Mouse (Mus musculus): ENCODE measurements around the gene Lefty2.

Lefty2 gene

GRCm38 (mm10) chr1:180901107-180901506 lies 8.2 kb downstream of the Lefty2 start:
- DNase-seq (ENCODE audit: low spot score): peak; percentile 84

GRCm38 (mm10) chr1:180902915-180903314 lies 10.0 kb downstream of the Lefty2 start:
- no peak for DNase-seq (ENCODE audit: low spot score)

- no peak for DNase-seq (ENCODE audit: low spot score)
These were observed 10.7 kb downstream of the Lefty2 start for GRCm38 (mm10) chr1:180903666-180904038.

- DNase-seq (ENCODE audit: low spot score): peak; percentile 97
These were observed 11.3 kb downstream of the Lefty2 start, which contains the start of gene Pycr2 for GRCm38 (mm10) chr1:180904039-180904814. Gene Pycr2, plus strand, starts transcription at chr1:180904293.

- DNase-seq (ENCODE audit: low spot score): peak; percentile 31
These were observed 11.8 kb downstream of the Lefty2 start for GRCm38 (mm10) chr1:180904815-180905080.

GRCm38 (mm10) chr1:180905307-180905706 lies 12.4 kb downstream of the Lefty2 start:
- no peak for DNase-seq (ENCODE audit: low spot score)

- DNase-seq (ENCODE audit: low spot score): no peak
These were observed 13.0 kb downstream of the Lefty2 start for GRCm38 (mm10) chr1:180905876-180906275.

- no peak for DNase-seq (ENCODE audit: low spot score)
These were observed 13.7 kb downstream of the Lefty2 start for GRCm38 (mm10) chr1:180906461-180907147.

GRCm38 (mm10) chr1:180911138-180911537 lies 18.2 kb downstream of the Lefty2 start:
- no peak for DNase-seq (ENCODE audit: low spot score)

GRCm38 (mm10) chr1:180911653-180912287 lies 18.9 kb downstream of the Lefty2 start:
- DNase-seq (ENCODE audit: low spot score): no peak

- no peak for DNase-seq (ENCODE audit: low spot score)
These were observed 19.9 kb downstream of the Lefty2 start for GRCm38 (mm10) chr1:180912792-180913191.

- no peak for DNase-seq (ENCODE audit: low spot score)
These were observed 20.9 kb downstream of the Lefty2 start for GRCm38 (mm10) chr1:180913797-180914196.

GRCm38 (mm10) chr1:180916425-180916824 lies 23.5 kb downstream of the Lefty2 start:
- DNase-seq (ENCODE audit: low spot score): no peak

GRCm38 (mm10) chr1:180917053-180917452 lies 24.1 kb downstream of the Lefty2 start:
- no peak for DNase-seq (ENCODE audit: low spot score)

GRCm38 (mm10) chr1:180919686-180920085 lies 26.8 kb downstream of the Lefty2 start:
- DNase-seq (ENCODE audit: low spot score): peak; percentile 65

- no peak for DNase-seq (ENCODE audit: low spot score)
These were observed 29.6 kb downstream of the Lefty2 start for GRCm38 (mm10) chr1:180922273-180923048.

- DNase-seq (ENCODE audit: low spot score): no peak
These were observed 31.8 kb downstream of the Lefty2 start for GRCm38 (mm10) chr1:180924737-180925136.

- no peak for DNase-seq (ENCODE audit: low spot score)
These were observed 33.4 kb downstream of the Lefty2 start for GRCm38 (mm10) chr1:180926286-180926685.

GRCm38 (mm10) chr1:180929599-180929998 lies 36.7 kb downstream of the Lefty2 start:
- DNase-seq (ENCODE audit: low spot score): no peak

GRCm38 (mm10) chr1:180931106-180931505 lies 38.2 kb downstream of the Lefty2 start:
- no peak for DNase-seq (ENCODE audit: low spot score)

GRCm38 (mm10) chr1:180933659-180934058 lies 40.8 kb downstream of the Lefty2 start:
- DNase-seq (ENCODE audit: low spot score): no peak
